Mouse (Mus musculus): Measurements from ENCODE around the gene Ppp1r3g. TPM values are rescaled to one million over a fixed set of nuclear protein-coding genes. Genes with fewer than 3 reads are reported as not detected.
A peak's percentile ranks its signal among the peaks of the same experiment; 100 is the strongest.

The Ppp1r3g gene
- polyA plus RNA-seq (2014; fragmentation: Nextera tagmentation; extraction: Ambion mirVana), result 1.0 and 1.3 TPM in 2 replicates

- H3K27ac ChIP-seq (ENCODE audit: low read depth, low read length), result no peak within 1 kb of the TSS
- no peaks in the 10 kb centered on the region for H3K9me3 ChIP-seq (ENCODE audit: control insufficient read depth, low read length)
- no peak within 1 kb of the TSS for H3K9ac ChIP-seq (ENCODE audit: low read depth, low read length)
- H3K27me3 ChIP-seq (replicated peaks; ENCODE audit: control insufficient read depth, insufficient read depth, low read length), result no peaks in the 10 kb centered on the region
- H3K4me2 ChIP-seq, result no peak within 1 kb of the TSS
- H3K36me3 ChIP-seq (ENCODE audit: control insufficient read depth, insufficient read depth, low read length), result no peaks in the 10 kb centered on the region
- no peak for ATAC-seq (replicated peaks; ENCODE audit: low FRiP score)
- H3K4me3 ChIP-seq (ENCODE audit: low read depth, low read length), result no peak within 1 kb of the TSS
- no peak for DNase-seq (ENCODE audit: low spot score)
- 88% methylated on average over 1 of the region's 1 CpGs for WGBS
- H3K4me1 ChIP-seq (replicated peaks; ENCODE audit: control insufficient read depth, insufficient read depth, low read length), result no peaks in the 10 kb centered on the region
Observed at GRCm38 (mm10) chr13:35958539-35958938, at the start of gene Ppp1r3g. Gene Ppp1r3g (plus strand): TSS chr13:35958839.

GRCm38 (mm10) chr13:35911476-35911875 lies 47.2 kb upstream of the Ppp1r3g start:
- H3K9ac ChIP-seq (ENCODE audit: low read depth, low read length), result no peak overlapping the region
- no peaks in the 10 kb centered on the region for H3K27me3 ChIP-seq (replicated peaks; ENCODE audit: control insufficient read depth, insufficient read depth, low read length)
- no peak overlapping the region for H3K4me3 ChIP-seq (ENCODE audit: low read depth, low read length)
- ATAC-seq (replicated peaks; ENCODE audit: low FRiP score) (no peak), DNase-seq (ENCODE audit: low spot score) (no peak)
- no peaks in the 10 kb centered on the region for H3K36me3 ChIP-seq (ENCODE audit: control insufficient read depth, insufficient read depth, low read length)
- H3K4me2 ChIP-seq, result no peak overlapping the region
- H3K9me3 ChIP-seq (ENCODE audit: control insufficient read depth, low read length), result no peaks in the 10 kb centered on the region
- no peaks in the 10 kb centered on the region for H3K4me1 ChIP-seq (replicated peaks; ENCODE audit: control insufficient read depth, insufficient read depth, low read length)
- H3K27ac ChIP-seq (ENCODE audit: low read depth, low read length), result no peak overlapping the region
- WGBS, result 91% methylated on average over 1 of the region's 1 CpGs

- H3K9me3 ChIP-seq (ENCODE audit: control insufficient read depth, low read length), result no peaks in the 10 kb centered on the region
- H3K36me3 ChIP-seq (ENCODE audit: control insufficient read depth, insufficient read depth, low read length), result no peaks in the 10 kb centered on the region
- 78% methylated on average over 2 of the region's 2 CpGs for WGBS
- no peak overlapping the region for H3K27ac ChIP-seq (ENCODE audit: low read depth, low read length)
- H3K4me2 ChIP-seq, result no peak overlapping the region
- H3K4me3 ChIP-seq (ENCODE audit: low read depth, low read length), result no peak overlapping the region
- no peak overlapping the region for H3K9ac ChIP-seq (ENCODE audit: low read depth, low read length)
- DNase-seq (ENCODE audit: low spot score), result no peak
- ATAC-seq (replicated peaks; ENCODE audit: low FRiP score), result no peak
- H3K4me1 ChIP-seq (replicated peaks; ENCODE audit: control insufficient read depth, insufficient read depth, low read length), result no peaks in the 10 kb centered on the region
- no peaks in the 10 kb centered on the region for H3K27me3 ChIP-seq (replicated peaks; ENCODE audit: control insufficient read depth, insufficient read depth, low read length)
Observed at GRCm38 (mm10) chr13:35937991-35938390, 20.6 kb upstream of the Ppp1r3g start.

- WGBS, result 55% methylated on average over 18 of the region's 18 CpGs
- Histone ChIP-seq H3K27ac (ENCODE audit: low read depth, low read length) (no peak overlapping the region), H3K9ac (ENCODE audit: low read depth, low read length) (no peak overlapping the region), H3K4me2 (no peak overlapping the region), H3K9me3 (ENCODE audit: control insufficient read depth, low read length) (no peaks in the 10 kb centered on the region), H3K36me3 (ENCODE audit: control insufficient read depth, insufficient read depth, low read length) (no peaks in the 10 kb centered on the region), H3K27me3 (replicated peaks; ENCODE audit: control insufficient read depth, insufficient read depth, low read length) (no peaks in the 10 kb centered on the region), H3K4me3 (ENCODE audit: low read depth, low read length) (no peak overlapping the region), H3K4me1 (replicated peaks; ENCODE audit: control insufficient read depth, insufficient read depth, low read length) (no peaks in the 10 kb centered on the region)
- DNase-seq (ENCODE audit: low spot score), result no peak
- no peak for ATAC-seq (replicated peaks; ENCODE audit: low FRiP score)
Observed at GRCm38 (mm10) chr13:35939871-35940665, 18.6 kb upstream of the Ppp1r3g start.

GRCm38 (mm10) chr13:35940934-35941333 lies 17.7 kb upstream of the Ppp1r3g start:
- ATAC-seq (replicated peaks; ENCODE audit: low FRiP score), result no peak
- H3K9ac ChIP-seq (ENCODE audit: low read depth, low read length), result no peak overlapping the region
- no peaks in the 10 kb centered on the region for H3K36me3 ChIP-seq (ENCODE audit: control insufficient read depth, insufficient read depth, low read length)
- no peak overlapping the region for H3K4me2 ChIP-seq
- H3K27ac ChIP-seq (ENCODE audit: low read depth, low read length), result no peak overlapping the region
- 58% methylated on average over 5 of the region's 5 CpGs for WGBS
- H3K27me3 ChIP-seq (replicated peaks; ENCODE audit: control insufficient read depth, insufficient read depth, low read length), result no peaks in the 10 kb centered on the region
- H3K4me1 ChIP-seq (replicated peaks; ENCODE audit: control insufficient read depth, insufficient read depth, low read length), result no peaks in the 10 kb centered on the region
- no peaks in the 10 kb centered on the region for H3K9me3 ChIP-seq (ENCODE audit: control insufficient read depth, low read length)
- no peak for DNase-seq (ENCODE audit: low spot score)
- no peak overlapping the region for H3K4me3 ChIP-seq (ENCODE audit: low read depth, low read length)

GRCm38 (mm10) chr13:35946659-35947353 lies 11.8 kb upstream of the Ppp1r3g start:
- Histone ChIP-seq H3K4me1 (replicated peaks; ENCODE audit: control insufficient read depth, insufficient read depth, low read length) (peaks cover 5% of the 10 kb centered on the region), H3K4me3 (ENCODE audit: low read depth, low read length) (no peak overlapping the region), H3K27me3 (replicated peaks; ENCODE audit: control insufficient read depth, insufficient read depth, low read length) (peaks cover 6% of the 10 kb centered on the region), H3K4me2 (no peak overlapping the region), H3K27ac (ENCODE audit: low read depth, low read length) (no peak overlapping the region), H3K9me3 (ENCODE audit: control insufficient read depth, low read length) (no peaks in the 10 kb centered on the region), H3K9ac (ENCODE audit: low read depth, low read length) (no peak overlapping the region), H3K36me3 (ENCODE audit: control insufficient read depth, insufficient read depth, low read length) (no peaks in the 10 kb centered on the region)
- DNase-seq (ENCODE audit: low spot score) (no peak), ATAC-seq (replicated peaks; ENCODE audit: low FRiP score) (no peak)
- 64% methylated on average over 20 of the region's 20 CpGs for WGBS

GRCm38 (mm10) chr13:35947354-35948000 lies 11.2 kb upstream of the Ppp1r3g start:
- Histone ChIP-seq H3K4me1 (replicated peaks; ENCODE audit: control insufficient read depth, insufficient read depth, low read length) (peaks cover 5% of the 10 kb centered on the region), H3K27me3 (replicated peaks; ENCODE audit: control insufficient read depth, insufficient read depth, low read length) (peaks cover 6% of the 10 kb centered on the region), H3K4me3 (ENCODE audit: low read depth, low read length) (no peak overlapping the region), H3K4me2 (no peak overlapping the region), H3K36me3 (ENCODE audit: control insufficient read depth, insufficient read depth, low read length) (no peaks in the 10 kb centered on the region), H3K9ac (ENCODE audit: low read depth, low read length) (no peak overlapping the region), H3K9me3 (ENCODE audit: control insufficient read depth, low read length) (no peaks in the 10 kb centered on the region), H3K27ac (ENCODE audit: low read depth, low read length) (no peak overlapping the region)
- 20% methylated on average over 14 of the region's 14 CpGs for WGBS
- ATAC-seq (replicated peaks; ENCODE audit: low FRiP score), result no peak
- peak; percentile 64 for DNase-seq (ENCODE audit: low spot score)

- Histone ChIP-seq H3K27me3 (replicated peaks; ENCODE audit: control insufficient read depth, insufficient read depth, low read length) (peaks cover 6% of the 10 kb centered on the region), H3K4me3 (ENCODE audit: low read depth, low read length) (no peak overlapping the region), H3K9me3 (ENCODE audit: control insufficient read depth, low read length) (no peaks in the 10 kb centered on the region), H3K9ac (ENCODE audit: low read depth, low read length) (no peak overlapping the region), H3K36me3 (ENCODE audit: control insufficient read depth, insufficient read depth, low read length) (no peaks in the 10 kb centered on the region), H3K4me1 (replicated peaks; ENCODE audit: control insufficient read depth, insufficient read depth, low read length) (peaks cover 5% of the 10 kb centered on the region), H3K4me2 (no peak overlapping the region), H3K27ac (ENCODE audit: low read depth, low read length) (no peak overlapping the region)
- 63% methylated on average over 17 of the region's 17 CpGs for WGBS
- no peak for DNase-seq (ENCODE audit: low spot score)
- no peak for ATAC-seq (replicated peaks; ENCODE audit: low FRiP score)
Observed at GRCm38 (mm10) chr13:35949814-35950455, 8.7 kb upstream of the Ppp1r3g start.
